ENCODE assay signal across 9 mouse cellular contexts in the genomic region with DNA sequence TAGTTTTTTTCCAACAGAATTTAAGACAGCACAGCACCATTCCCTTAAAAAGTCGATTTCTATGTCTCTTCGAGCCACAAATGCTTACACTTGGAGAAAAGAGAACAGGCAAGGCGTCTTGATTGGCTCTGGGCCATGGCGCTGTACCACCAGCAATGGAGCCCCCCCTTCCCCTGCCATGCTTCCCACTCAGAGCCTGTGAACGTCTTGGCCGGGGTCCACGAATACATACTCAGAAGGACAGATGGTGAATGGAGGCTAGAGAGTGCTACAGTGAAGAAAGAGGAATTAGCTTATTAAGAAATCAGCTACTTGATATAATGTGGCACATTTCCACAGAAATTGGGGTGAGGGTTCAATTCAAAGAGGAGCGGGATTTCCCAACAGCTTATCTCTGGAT. TPM values are rescaled to one million over a fixed set of nuclear protein-coding genes. Genes with fewer than 3 reads are reported as not detected.
DNase-seq lines count a peak whose midpoint lies in the region; ATAC-seq lines count a peak whose summit lies in the region.
"Had no signal": no experiment of that assay in that cellular context is flagged by ENCODE, and none has a peak within 500 bp of the region (broad histone marks: within the 10 kb centered on the region; RNA-seq: fewer than 3 reads in every experiment).

No protein-coding gene starts in this region.

- no peaks in the 10 kb centered on the region for H3K9me3 ChIP-seq in hindbrain, embryonic 16.5 days (ENCODE audit: control insufficient read depth, low read length)
- no peaks in the 10 kb centered on the region for H3K9me3 ChIP-seq in lung, embryonic 15.5 days

- peak overlapping the region; percentile 7; the same call in 1 of the 2 replicates for H3K4me2 ChIP-seq in hindbrain, embryonic 16.5 days (ENCODE audit: low read length)
- peak overlapping the region; percentile 35 for H3K4me2 ChIP-seq in lung, embryonic 15.5 days

- no peaks in the 10 kb centered on the region for H3K36me3 ChIP-seq in hindbrain, embryonic 16.5 days (ENCODE audit: control insufficient read depth, insufficient read depth, low read length)
- H3K36me3 ChIP-seq in lung, embryonic 15.5 days: no peaks in the 10 kb centered on the region

- peak; percentile 26 for DNase-seq in adrenal gland, postnatal 14 days
- DNase-seq in adrenal gland, postnatal 36 days: no peak
- peak; percentile 65 for DNase-seq in cerebellum, adult 11 months
- DNase-seq in c-Kit-positive CD71-positive TER-119-positive erythroid progenitor cells, embryonic 14.5 days (ENCODE audit: low spot score): no peak
- no peak for DNase-seq in embryo, embryonic 11 days

- ATAC-seq in hindbrain, embryonic 16.5 days: peak; percentile 80
- ATAC-seq in lung, embryonic 15.5 days (ENCODE audit: borderline replicate concordance, extremely low read depth, low FRiP score, low TSS enrichment): peak; percentile 88; the same call in 1 of the 2 replicates
- no peak for ATAC-seq in activated CD4-positive, CD25-positive, alpha-beta regulatory T cell, adult 4 months

- peak overlapping the region; percentile 60 for H3K27ac ChIP-seq in hindbrain, embryonic 16.5 days (ENCODE audit: low read depth, low read length)
- H3K27ac ChIP-seq in lung, embryonic 15.5 days: peak overlapping the region; percentile 63

- peaks cover 15% of the 10 kb centered on the region for H3K4me1 ChIP-seq in hindbrain, embryonic 16.5 days (ENCODE audit: control insufficient read depth, insufficient read depth, low read depth, low read length)
- H3K4me1 ChIP-seq in lung, embryonic 15.5 days: peaks cover 20% of the 10 kb centered on the region

- H3K9ac ChIP-seq in hindbrain, embryonic 16.5 days (ENCODE audit: low read depth, low read length): 0 out of 2 replicates have a peak overlapping the region, but pooled peaks have one; percentile 20
- no peak overlapping the region for H3K9ac ChIP-seq in lung, embryonic 15.5 days

- no peak overlapping the region for H3K4me3 ChIP-seq in hindbrain, embryonic 16.5 days (ENCODE audit: low read length)
- no peak overlapping the region for H3K4me3 ChIP-seq in lung, embryonic 15.5 days

- no peaks in the 10 kb centered on the region for H3K27me3 ChIP-seq in hindbrain, embryonic 16.5 days (replicated peaks; ENCODE audit: control insufficient read depth, insufficient read depth, low read length)
- H3K27me3 ChIP-seq in lung, embryonic 15.5 days: no peaks in the 10 kb centered on the region

- 48% methylated on average over 8 of the region's 8 CpGs for WGBS in hindbrain, embryonic 16.5 days
- WGBS in lung, embryonic 15.5 days: 42% methylated on average over 8 of the region's 8 CpGs

RNA-seq across cellular contexts. Expression of a gene that starts 41.6 kb away (rescaled TPM):
- total RNA-seq in adrenal gland, postnatal 14 days (2021): 2.6 and 3.0 TPM in 2 replicates
- 1 to 10 TPM; 2.2 to 3.1 TPM for total RNA-seq in adrenal gland, postnatal 36 days (2021)
- 19.3 and 21.2 TPM in 2 replicates for polyA plus RNA-seq in hindbrain, embryonic 16.5 days (2015; fragmentation: Nextera tagmentation; extraction: Ambion mirVana)
- polyA plus RNA-seq in lung, embryonic 15.5 days (2015; fragmentation: Nextera tagmentation; extraction: Ambion mirVana): 1.4 TPM in 2 replicates
- not detected for polyA plus RNA-seq in activated CD4-positive, CD25-positive, alpha-beta regulatory T cell, adult 4 months (2017; shearing (Covaris generic))
- polyA plus RNA-seq: small intestine, adult 2 months had no signal

Comparison
In these comparisons a context has a peak if more than half of its experiments do, and no peak if none do; other contexts are left out.
1. DNase-seq: peak in adrenal gland, postnatal 14 days (single experiment) and cerebellum, adult 11 months (single experiment); none in adrenal gland, postnatal 36 days (0 of 2), c-Kit-positive CD71-positive TER-119-positive erythroid progenitor cells, embryonic 14.5 days (single experiment) and embryo, embryonic 11 days (single experiment).